Mouse (Mus musculus) left cerebral cortex, postnatal 10 days (tissue): ENCODE data around the gene Tat. TPM values are rescaled to one million over a fixed set of nuclear protein-coding genes. Genes with fewer than 3 reads are reported as not detected.

Experiments used
- DNase-seq, 2 experiments: peaks; one replicate each; pipeline ENCODE4 v3.0.0; 2021 to 2022; ENCODE audit warnings: low spot score in 2 of 2, mixed read lengths in 1 of 2; ENCODE audit errors: extremely low spot score in 1 of 2
- intact Hi-C: fragments of 180-260 bp; cut with DNase I; formaldehyde crosslinking; loops from one replicate; pipeline ENCODE4 v1.15.1; 2025
- total RNA-seq, 2 experiments: library from RNA; stranded (reverse); gene quantifications; 2 replicates each; pipeline ENCODE4 v1.2.3; 2021

Gene Tat
- total RNA-seq, result not detected

DNA sequence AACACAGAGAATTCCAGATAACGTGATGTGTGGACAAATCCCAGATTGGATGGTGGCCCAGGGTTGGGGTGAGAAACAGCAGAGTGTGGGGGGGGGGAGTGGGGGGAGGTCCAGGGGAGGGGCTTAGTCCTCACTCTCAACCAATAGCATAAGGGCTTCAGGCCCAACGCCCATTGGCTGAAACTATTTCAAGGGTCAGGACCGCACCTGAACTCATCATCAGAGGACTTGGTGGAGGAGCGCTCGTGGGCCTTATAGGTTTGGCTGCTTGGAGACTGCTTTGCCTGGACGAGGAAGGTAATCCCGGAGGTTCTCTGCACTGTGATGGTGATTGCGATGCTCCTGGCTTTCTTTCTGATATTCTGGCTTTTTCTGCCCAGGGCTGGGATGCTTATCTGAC is at the start of gene Tat:
Gene Tat, plus strand, starts transcription at position 214 of the 400 bp plus-strand sequence.
- no peak for DNase-seq
- intact Hi-C loops, result no loop called here

GRCm38 (mm10) chr8:109941606-109942360 is 48.5 kb upstream of the Tat start:
- intact Hi-C loops, result no loop called here
- DNase-seq, result peak in 1 of 2 experiments; percentile 53

GRCm38 (mm10) chr8:109945153-109945632 is 45.0 kb upstream of the Tat start:
- intact Hi-C loops, result no loop called here
- DNase-seq, result no peak

DNA sequence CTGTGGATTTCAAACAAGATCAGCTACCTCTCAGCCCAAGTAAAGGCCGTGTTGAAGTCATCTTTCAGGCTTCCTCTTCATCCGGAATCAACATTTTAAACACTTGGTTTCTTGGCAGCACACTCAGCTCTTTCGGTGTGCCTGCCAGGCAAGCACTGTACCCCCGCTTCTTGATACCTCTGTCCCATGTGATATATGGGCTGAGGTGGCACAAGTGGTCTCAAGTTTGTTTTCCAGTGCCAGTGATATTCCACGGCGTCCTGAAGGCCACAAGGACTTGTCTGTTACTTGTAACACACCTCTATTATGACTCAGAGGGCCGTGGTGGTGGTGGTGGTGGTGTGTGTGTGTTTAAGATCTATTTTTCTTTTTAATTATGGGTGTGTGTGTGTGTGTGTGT is 44.5 kb upstream of the Tat start:
- DNase-seq, result no peak
- intact Hi-C loops, result no loop called here

- intact Hi-C loops, result no loop called here
- DNase-seq, result no peak
Observed at GRCm38 (mm10) chr8:109946272-109946671, 44.0 kb upstream of the Tat start.

DNA sequence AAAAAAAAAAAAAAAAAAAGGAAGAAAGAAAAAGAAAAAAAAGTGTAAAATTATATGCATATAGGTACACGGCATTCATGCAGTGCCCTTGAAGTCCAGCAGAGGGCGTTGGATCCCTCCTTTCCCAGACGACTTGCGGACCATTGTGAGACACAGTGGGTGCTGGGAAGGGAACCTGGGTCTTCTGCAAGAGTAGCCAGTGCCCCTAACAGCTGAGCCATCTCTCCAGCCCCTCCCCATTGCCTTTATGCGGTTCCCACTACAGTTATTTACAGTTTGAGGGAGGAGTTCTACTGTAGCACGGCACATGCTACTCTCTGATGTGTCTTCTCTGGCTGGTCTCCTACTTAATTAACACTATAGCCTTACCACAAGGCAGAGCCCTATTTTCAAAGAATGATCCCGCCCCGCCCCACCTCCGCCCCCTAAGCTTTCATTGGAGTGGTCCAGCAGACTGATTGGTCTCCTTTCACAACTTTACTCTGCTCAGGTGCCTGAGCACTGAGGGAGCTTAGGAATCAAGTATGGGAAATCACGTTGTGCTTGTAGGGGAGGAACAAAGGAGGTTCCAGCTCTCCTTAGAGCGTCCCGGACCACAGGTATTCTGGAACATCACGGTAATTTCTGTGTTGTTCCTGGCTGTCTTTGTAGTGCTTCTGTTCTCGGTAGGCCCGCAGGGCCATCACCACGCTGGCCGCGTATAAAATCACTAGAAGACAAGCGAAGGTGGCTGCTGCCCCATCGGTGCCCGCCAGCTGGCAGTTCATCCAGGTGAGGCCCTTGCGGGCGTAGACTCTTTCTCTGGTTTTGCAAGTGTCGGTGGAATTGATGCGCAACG is 42.6 kb upstream of the Tat start:
- DNase-seq, result peak; percentile 57 to 59
- intact Hi-C loops, result no loop called here

DNA sequence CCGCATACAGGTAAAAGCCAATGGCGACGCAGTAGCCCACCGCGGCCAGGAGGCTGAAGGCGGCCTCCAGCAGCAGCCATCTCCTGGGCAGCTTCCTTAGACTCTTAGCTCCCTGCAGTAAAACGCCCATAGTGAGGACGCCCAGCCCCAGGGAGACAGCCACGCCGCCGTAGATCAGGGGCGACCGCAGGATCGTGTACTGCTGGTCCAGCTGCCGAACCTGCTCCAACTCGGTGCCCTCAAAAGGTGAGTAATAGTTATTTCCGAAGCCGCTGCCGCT is 42.0 kb upstream of the Tat start:
- DNase-seq, result no peak
- intact Hi-C loops, result no loop called here

DNA sequence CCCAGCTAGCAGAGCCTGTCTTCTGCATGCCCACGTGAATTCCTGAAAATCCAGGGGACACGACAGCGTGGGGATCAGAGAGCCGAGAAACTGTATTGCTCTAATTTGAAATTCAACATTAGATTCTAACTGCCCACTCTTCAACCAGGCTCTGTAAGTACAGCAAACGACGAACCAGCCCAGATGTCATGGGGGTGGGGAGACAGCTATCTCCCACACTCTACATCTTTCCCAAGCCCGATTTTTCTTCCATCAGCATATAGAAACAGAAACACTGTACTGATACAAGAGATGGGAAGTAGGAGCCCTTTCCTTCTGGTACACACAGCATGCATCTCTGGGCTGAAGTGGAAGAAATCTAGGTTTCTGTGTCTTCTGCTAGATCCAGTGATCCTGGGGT is 38.1 kb upstream of the Tat start:
- intact Hi-C loops, result no loop called here
- no peak for DNase-seq

- no peak for DNase-seq
- intact Hi-C loops, result no loop called here
Observed at GRCm38 (mm10) chr8:109954486-109954948, 35.7 kb upstream of the Tat start.

DNA sequence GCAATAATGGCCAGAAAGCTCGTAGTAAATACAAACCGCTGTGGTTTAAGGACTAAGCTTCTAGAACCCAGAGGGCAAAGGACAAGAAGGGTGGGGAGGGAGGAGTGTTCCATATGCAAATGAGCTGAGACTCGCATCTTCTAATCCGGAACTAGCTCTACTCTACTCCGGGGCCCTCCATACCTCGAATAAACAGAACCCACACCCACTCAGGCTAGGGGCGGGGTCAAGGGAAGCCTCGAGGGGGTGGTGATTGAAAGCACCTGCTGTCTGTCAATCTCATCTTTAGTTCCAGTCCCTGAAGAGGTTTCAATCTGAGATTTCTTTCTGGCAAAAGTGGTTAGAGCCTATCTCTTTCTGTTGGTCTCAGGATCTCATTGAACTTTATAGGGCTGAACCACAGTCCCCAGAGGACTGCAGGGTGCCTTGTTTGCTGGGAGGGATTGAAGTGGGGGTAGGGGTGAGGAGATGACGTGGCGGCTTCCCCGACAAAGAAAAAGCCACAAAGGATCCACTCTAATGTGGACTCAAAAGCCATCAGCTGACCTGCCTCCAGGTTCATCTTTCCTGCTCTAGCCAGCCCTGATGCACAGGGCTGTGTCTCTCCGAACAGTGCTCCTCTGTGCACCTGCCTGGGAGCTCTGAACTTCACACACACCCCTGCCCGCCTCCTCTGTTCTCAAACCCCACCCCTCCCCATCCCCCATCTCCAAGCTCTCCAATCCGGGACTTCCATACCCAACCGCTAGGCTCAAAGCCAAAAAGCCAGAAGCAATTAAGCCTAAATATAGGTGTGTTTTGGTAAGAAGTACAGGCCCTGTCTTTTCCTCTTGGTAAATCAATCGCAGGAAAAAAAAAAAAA is 32.8 kb upstream of the Tat start:
- intact Hi-C loops, result no loop called here

DNA sequence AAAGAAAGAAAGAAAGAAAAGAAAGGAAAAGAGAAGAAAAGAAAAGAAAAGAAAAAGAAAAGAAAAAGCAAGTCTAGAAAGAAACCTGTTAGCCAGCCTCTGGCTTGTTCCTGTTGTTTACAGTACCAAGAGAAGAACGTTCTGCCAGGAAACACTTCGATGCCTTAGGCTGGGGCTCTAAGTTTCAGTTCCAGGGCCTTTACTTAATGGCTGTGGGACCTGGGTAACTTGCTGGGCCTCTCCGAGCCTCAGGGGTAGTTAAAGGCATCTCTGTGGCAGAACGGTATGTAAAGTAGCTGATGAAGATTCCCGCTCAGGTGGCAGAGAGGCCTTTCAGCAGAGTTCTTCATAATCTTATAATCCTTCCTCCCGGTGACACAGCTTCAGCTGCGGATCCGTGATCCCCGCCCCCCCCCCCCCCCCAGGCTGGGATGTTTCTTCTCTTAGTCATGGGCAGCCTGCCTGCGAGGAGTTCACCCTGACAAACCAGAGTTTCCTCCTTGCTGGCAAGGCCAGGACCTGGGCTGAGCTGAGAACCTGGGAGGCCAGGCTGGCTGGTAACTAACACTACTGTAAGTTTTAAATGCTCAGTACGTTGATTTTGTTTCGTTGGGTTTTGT is 32.1 kb upstream of the Tat start:
- intact Hi-C loops, result no loop called here
- DNase-seq, result no peak

More for the DNA sequence above, 32.8 kb upstream of the Tat start:
- no peak for DNase-seq

- no peak for DNase-seq
- intact Hi-C loops, result no loop called here
Observed at GRCm38 (mm10) chr8:109959112-109959511, 31.1 kb upstream of the Tat start.

DNA sequence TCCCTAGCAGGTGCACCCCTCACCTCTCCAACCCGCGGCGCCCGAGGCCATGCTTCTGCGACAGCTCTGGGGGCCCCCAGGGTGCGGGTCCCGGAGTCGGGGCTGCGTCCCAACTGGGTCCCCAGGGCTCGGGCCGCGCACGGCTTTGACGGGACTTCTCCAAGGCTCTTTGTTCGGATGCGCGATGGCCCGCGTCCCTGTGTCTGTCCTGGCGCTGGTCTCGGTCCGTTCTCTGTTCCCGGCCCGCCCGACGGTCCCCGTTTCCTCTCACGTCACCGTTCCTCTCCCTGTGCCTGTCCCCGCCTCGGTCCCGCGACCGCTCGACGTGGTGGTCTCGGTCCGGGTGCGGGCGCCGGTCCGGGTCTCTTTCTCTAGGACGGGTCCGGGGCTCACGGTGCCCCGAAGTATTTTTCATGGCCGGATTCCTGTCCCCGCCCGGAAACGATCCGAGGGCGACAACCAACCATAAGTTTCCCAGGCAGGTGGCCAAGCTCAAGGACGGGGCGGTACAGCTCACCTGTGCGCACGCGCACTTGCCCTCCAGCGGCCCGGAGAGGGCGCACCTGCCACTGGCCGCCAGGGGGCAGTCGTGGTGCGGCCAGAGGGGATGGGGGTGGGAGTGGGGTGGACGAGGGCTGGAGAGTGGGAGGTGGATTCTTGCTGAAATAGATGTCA is 28.4 kb upstream of the Tat start, which contains the start of gene Marveld3:
Gene Marveld3, minus strand, starts transcription at position 511 of the 675 bp plus-strand sequence.
- DNase-seq, result peak in 1 of 2 experiments; percentile 55
- intact Hi-C loops, result no loop called here

- DNase-seq, result no peak
- intact Hi-C loops, result no loop called here
Observed at GRCm38 (mm10) chr8:109962896-109963295, 27.3 kb upstream of the Tat start.

DNA sequence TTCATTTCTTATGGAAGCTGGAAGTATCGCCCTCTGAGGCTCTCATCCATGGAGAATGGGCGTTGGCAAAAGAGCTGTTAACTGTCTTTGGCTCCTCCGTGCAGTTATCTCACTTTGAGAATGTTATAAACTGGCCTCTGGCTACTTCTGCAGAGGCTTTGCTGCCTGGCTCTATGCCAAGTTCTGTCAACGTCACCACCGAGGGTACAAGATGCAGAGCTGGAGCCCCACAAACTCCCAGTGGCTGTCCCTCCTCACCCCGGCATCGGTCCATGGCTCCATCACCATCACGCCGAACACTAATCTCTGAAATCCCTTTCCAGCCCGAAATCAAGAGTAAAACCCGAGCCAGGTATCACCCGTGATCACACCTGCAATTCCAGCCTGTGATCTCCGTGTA is 26.8 kb upstream of the Tat start:
- no peak for DNase-seq
- intact Hi-C loops, result no loop called here

DNA sequence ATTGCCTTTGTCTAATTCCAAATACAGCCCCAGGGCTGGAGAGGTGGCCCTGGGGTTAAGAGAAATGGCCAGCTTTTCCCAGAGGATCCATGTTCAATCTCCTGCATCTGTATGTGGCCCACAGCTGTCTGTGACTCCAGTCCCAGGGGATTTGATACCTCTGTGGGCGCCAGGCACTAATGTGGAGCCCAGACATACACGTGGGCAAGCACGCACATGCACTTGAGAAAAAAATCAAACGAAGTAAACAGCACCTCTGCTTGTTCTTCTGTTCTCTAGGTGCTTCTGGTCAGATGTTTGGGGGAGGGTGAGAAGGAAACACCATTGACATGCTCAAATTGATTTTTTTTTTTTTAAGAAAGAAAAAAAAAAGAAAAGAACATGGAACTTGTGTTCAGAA is 26.1 kb upstream of the Tat start:
- no peak for DNase-seq
- intact Hi-C loops, result no loop called here

DNA sequence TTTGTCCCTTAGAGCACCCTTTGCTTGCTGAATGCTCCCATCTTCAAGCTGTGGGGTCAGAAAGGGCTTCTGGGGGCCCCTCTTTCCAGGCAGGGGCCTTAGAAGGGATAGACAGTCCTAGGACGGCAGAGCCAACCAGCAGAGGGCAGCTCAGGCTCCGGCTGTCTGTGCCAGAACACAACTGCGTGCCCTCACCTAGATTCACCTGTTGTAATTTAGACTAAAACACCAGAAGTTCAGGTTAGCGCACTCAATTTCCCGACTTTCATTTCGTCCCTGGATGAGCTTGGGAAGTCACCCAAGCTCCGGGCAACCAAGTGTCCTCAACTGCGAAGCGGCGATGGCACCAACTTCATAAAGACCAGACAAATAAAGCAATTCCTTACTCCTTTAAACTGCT is 21.4 kb upstream of the Tat start:
- intact Hi-C loops, result no loop called here
- DNase-seq, result no peak

DNA sequence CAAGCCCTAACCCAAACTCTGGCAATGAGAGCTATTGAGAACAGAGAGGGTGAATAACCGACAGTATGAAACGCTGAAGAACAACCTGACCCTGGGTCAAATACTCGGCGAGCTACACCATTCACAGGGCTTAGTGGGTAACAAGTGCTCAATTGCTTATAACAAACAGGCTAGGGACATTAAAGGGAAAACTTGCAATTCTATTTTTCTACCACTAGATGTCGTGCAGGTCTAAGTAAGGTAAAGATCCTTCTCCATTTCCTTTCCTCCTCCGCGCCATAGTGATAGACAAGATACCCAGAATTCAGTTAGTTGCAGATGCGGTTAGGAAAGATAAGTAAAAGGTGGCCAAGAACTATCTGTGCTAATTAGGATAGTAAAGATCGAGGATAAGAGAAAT is 19.9 kb upstream of the Tat start:
- peak in 1 of 2 experiments; percentile 43 for DNase-seq
- intact Hi-C loops, result loop anchor here (10.0 kb wide), 1 partner anchor 504 kb away; no protein-coding TSS in a partner anchor
